Mouse (Mus musculus) hindbrain, embryonic 16.5 days (tissue): ENCODE data around the gene Clec1a. TPM values are rescaled to one million over a fixed set of nuclear protein-coding genes. Genes with fewer than 3 reads are reported as not detected.

ENCODE experiments used
- ATAC-seq: fragments of 200-750 bp; cut with Nextera tagmentation; 2 replicates; pipeline ENCODE4 v1.8.0; 2017; ENCODE audit warnings: moderate TSS enrichment, moderate library complexity
- H3K27ac ChIP-seq: fragments of 300-500 bp; sonication (generic); 2 replicates; pipeline ENCODE4 v1.5.1; 2014; ENCODE audit warnings: low read depth, mild to moderate bottlenecking, control low read depth, low read length, moderate library complexity
- H3K27me3 ChIP-seq: fragments of 300-500 bp; sonication (generic); replicated peaks from 2 replicates; pipeline ENCODE4 v1.6.1; 2014; ENCODE audit warnings: low read length; ENCODE audit not compliant: control insufficient read depth, insufficient read depth
- H3K36me3 ChIP-seq: fragments of 300-500 bp; sonication (generic); 2 replicates; pipeline ENCODE4 v1.6.1; 2014; ENCODE audit warnings: mild to moderate bottlenecking, low read length, moderate library complexity, mixed read lengths; ENCODE audit not compliant: control insufficient read depth, insufficient read depth
- H3K4me1 ChIP-seq: fragments of 300-500 bp; sonication (generic); 2 replicates; pipeline ENCODE4 v1.6.1; 2014; ENCODE audit warnings: low read depth, low read length; ENCODE audit not compliant: control insufficient read depth, insufficient read depth
- H3K4me2 ChIP-seq: fragments of 300-500 bp; sonication (generic); 2 replicates; pipeline ENCODE4 v1.6.1; 2014; ENCODE audit warnings: mild to moderate bottlenecking, low read length, control low read depth, moderate library complexity
- H3K4me3 ChIP-seq: fragments of 300-500 bp; sonication (generic); 2 replicates; pipeline ENCODE4 v1.5.1; 2014; ENCODE audit warnings: mild to moderate bottlenecking, low read length, control low read depth, moderate library complexity
- H3K9ac ChIP-seq: fragments of 300-500 bp; sonication (generic); 2 replicates; pipeline ENCODE4 v1.6.1; 2014; ENCODE audit warnings: low read depth, mild to moderate bottlenecking, control low read depth, low read length, moderate library complexity
- H3K9me3 ChIP-seq: fragments of 300-500 bp; sonication (generic); 2 replicates; pipeline ENCODE4 v1.6.1; 2014; ENCODE audit warnings: mild to moderate bottlenecking, low read length, moderate library complexity; ENCODE audit not compliant: control insufficient read depth
- WGBS: fragments of 180-500 bp; shearing (Covaris S2); extraction: QIAGEN DNeasy Blood & Tissue Kit; methylation state at CpG from one replicate; pipeline ENCODE4 v1.1.7; 2014; 5-methylcytosine and 5-hydroxymethylcytosine counted together
- polyA plus RNA-seq: library from polyadenylated mRNA; unstranded; fragments of >200 nt; fragmentation: Nextera tagmentation; extraction: Ambion mirVana; gene quantifications from 2 replicates; pipeline ENCODE4 v1.2.1, GENCODE M21; 2015

Clec1a gene
- polyA plus RNA-seq, 1 experiment from 2014 or later = 3.2 TPM

GRCm38 (mm10) chr6:129422311-129422710 is 29.5 kb downstream of the Clec1a start:
- H3K4me1 ChIP-seq = no peaks in the 10 kb centered on the region
- H3K27ac ChIP-seq = no peak overlapping the region
- H3K4me3 ChIP-seq = no peak overlapping the region
- no peaks in the 10 kb centered on the region for H3K27me3 ChIP-seq
- H3K36me3 ChIP-seq = no peaks in the 10 kb centered on the region
- H3K9ac ChIP-seq = no peak overlapping the region
- 91% methylated on average over 3 of the region's 3 CpGs for WGBS
- ATAC-seq = no peak
- H3K9me3 ChIP-seq = no peaks in the 10 kb centered on the region
- H3K4me2 ChIP-seq = no peak overlapping the region

- H3K27ac ChIP-seq = no peak overlapping the region
- no peaks in the 10 kb centered on the region for H3K9me3 ChIP-seq
- H3K9ac ChIP-seq = no peak overlapping the region
- H3K36me3 ChIP-seq = no peaks in the 10 kb centered on the region
- H3K4me3 ChIP-seq = no peak overlapping the region
- H3K4me1 ChIP-seq = no peaks in the 10 kb centered on the region
- 93% methylated on average over 1 of the region's 1 CpGs for WGBS
- ATAC-seq = peak; percentile 60; the same call in 1 of the 2 replicates
- no peak overlapping the region for H3K4me2 ChIP-seq
- H3K27me3 ChIP-seq = no peaks in the 10 kb centered on the region
Observed at GRCm38 (mm10) chr6:129414177-129414576, 37.6 kb downstream of the Clec1a start.

GRCm38 (mm10) chr6:129408562-129408961 is 43.2 kb downstream of the Clec1a start, which contains the start of gene Clec9a:
TSS of gene Clec9a (plus strand) at chr6:129408862.
- Histone ChIP-seq H3K36me3 (no peaks in the 10 kb centered on the region), H3K4me3 (no peak within 1 kb of the TSS), H3K27ac (no peak within 1 kb of the TSS), H3K9me3 (no peaks in the 10 kb centered on the region), H3K4me2 (no peak within 1 kb of the TSS), H3K27me3 (no peaks in the 10 kb centered on the region), H3K4me1 (no peaks in the 10 kb centered on the region), H3K9ac (no peak within 1 kb of the TSS)
- no peak for ATAC-seq
- 84% methylated on average over 2 of the region's 2 CpGs for WGBS

- Histone ChIP-seq H3K4me2 (no peak overlapping the region), H3K4me1 (no peaks in the 10 kb centered on the region), H3K4me3 (no peak overlapping the region), H3K36me3 (no peaks in the 10 kb centered on the region), H3K9ac (no peak overlapping the region), H3K9me3 (no peaks in the 10 kb centered on the region), H3K27ac (no peak overlapping the region), H3K27me3 (no peaks in the 10 kb centered on the region)
- no peak for ATAC-seq
- 57% methylated on average over 2 of the region's 2 CpGs for WGBS
Observed at GRCm38 (mm10) chr6:129407324-129407723, 44.5 kb downstream of the Clec1a start.

- no peaks in the 10 kb centered on the region for H3K27me3 ChIP-seq
- no peak overlapping the region for H3K9ac ChIP-seq
- no peak overlapping the region for H3K4me3 ChIP-seq
- no peaks in the 10 kb centered on the region for H3K9me3 ChIP-seq
- no peak overlapping the region for H3K4me2 ChIP-seq
- no peak for ATAC-seq
- no peaks in the 10 kb centered on the region for H3K36me3 ChIP-seq
- H3K4me1 ChIP-seq = no peaks in the 10 kb centered on the region
- no peak overlapping the region for H3K27ac ChIP-seq
Observed at GRCm38 (mm10) chr6:129405999-129406398, 45.8 kb downstream of the Clec1a start.

- no peak overlapping the region for H3K9ac ChIP-seq
- H3K27me3 ChIP-seq = no peaks in the 10 kb centered on the region
- H3K4me1 ChIP-seq = no peaks in the 10 kb centered on the region
- no peak overlapping the region for H3K27ac ChIP-seq
- no peak for ATAC-seq
- H3K36me3 ChIP-seq = no peaks in the 10 kb centered on the region
- no peaks in the 10 kb centered on the region for H3K9me3 ChIP-seq
- WGBS = 90% methylated on average over 6 of the region's 6 CpGs
- no peak overlapping the region for H3K4me2 ChIP-seq
- H3K4me3 ChIP-seq = no peak overlapping the region
Observed at GRCm38 (mm10) chr6:129403391-129403790, 48.4 kb downstream of the Clec1a start.

GRCm38 (mm10) chr6:129402404-129402803 is 49.4 kb downstream of the Clec1a start:
- Histone ChIP-seq H3K9me3 (no peaks in the 10 kb centered on the region), H3K9ac (no peak overlapping the region), H3K36me3 (no peaks in the 10 kb centered on the region), H3K27ac (no peak overlapping the region), H3K4me1 (no peaks in the 10 kb centered on the region), H3K27me3 (no peaks in the 10 kb centered on the region), H3K4me3 (no peak overlapping the region), H3K4me2 (no peak overlapping the region)
- ATAC-seq = no peak
- 89% methylated on average over 2 of the region's 2 CpGs for WGBS

- no peak overlapping the region for H3K9ac ChIP-seq
- no peak overlapping the region for H3K27ac ChIP-seq
- H3K4me1 ChIP-seq = no peaks in the 10 kb centered on the region
- no peak overlapping the region for H3K4me2 ChIP-seq
- no peak for ATAC-seq
- no peaks in the 10 kb centered on the region for H3K9me3 ChIP-seq
- H3K4me3 ChIP-seq = no peak overlapping the region
- WGBS = 54% methylated on average over 6 of the region's 6 CpGs
- no peaks in the 10 kb centered on the region for H3K36me3 ChIP-seq
- H3K27me3 ChIP-seq = no peaks in the 10 kb centered on the region
Observed at GRCm38 (mm10) chr6:129399945-129400344, 51.9 kb downstream of the Clec1a start.

GRCm38 (mm10) chr6:129396997-129397396 is 54.8 kb downstream of the Clec1a start, which contains the start of gene Clec1b:
TSS of gene Clec1b (plus strand) at chr6:129397297.
- no peaks in the 10 kb centered on the region for H3K9me3 ChIP-seq
- H3K27ac ChIP-seq = no peak within 1 kb of the TSS
- no peak within 1 kb of the TSS for H3K9ac ChIP-seq
- no peak within 1 kb of the TSS for H3K4me3 ChIP-seq
- 89% methylated on average over 8 of the region's 8 CpGs for WGBS
- no peaks in the 10 kb centered on the region for H3K4me1 ChIP-seq
- no peaks in the 10 kb centered on the region for H3K27me3 ChIP-seq
- no peaks in the 10 kb centered on the region for H3K36me3 ChIP-seq
- no peak within 1 kb of the TSS for H3K4me2 ChIP-seq
- ATAC-seq = no peak

- Histone ChIP-seq H3K36me3 (no peaks in the 10 kb centered on the region), H3K9ac (no peak overlapping the region), H3K4me3 (no peak overlapping the region), H3K4me2 (no peak overlapping the region), H3K4me1 (no peaks in the 10 kb centered on the region), H3K27me3 (no peaks in the 10 kb centered on the region), H3K9me3 (no peaks in the 10 kb centered on the region), H3K27ac (no peak overlapping the region)
- 84% methylated on average over 6 of the region's 6 CpGs for WGBS
- no peak for ATAC-seq
Observed at GRCm38 (mm10) chr6:129393732-129394131, 58.1 kb downstream of the Clec1a start.
